ENCODE assay signal across 8 mouse cellular contexts in the genomic region with DNA sequence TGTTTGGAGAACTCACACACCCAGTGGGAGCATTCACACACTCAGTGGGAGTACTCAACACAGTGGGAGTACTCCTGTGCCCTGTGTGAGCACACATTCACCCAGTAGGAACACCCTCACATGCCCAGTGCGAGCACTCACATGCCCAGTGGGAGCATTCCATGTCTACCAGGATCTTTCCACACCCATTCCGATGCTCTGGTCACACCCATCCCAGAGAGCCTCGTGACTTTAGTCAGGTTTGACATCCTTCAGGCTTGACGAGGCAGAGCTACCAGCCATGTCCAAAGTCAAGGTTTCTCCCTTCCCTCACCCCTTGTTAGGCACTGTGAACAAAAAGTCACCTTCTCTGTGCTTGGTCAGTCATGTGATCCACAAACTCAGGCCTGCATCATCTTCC. TPM values are rescaled to one million over a fixed set of nuclear protein-coding genes. Genes with fewer than 3 reads are reported as not detected.
DNase-seq lines count a peak whose midpoint lies in the region; ATAC-seq and TF ChIP-seq lines count a peak whose summit lies in the region.

No protein-coding gene starts in this region.

- no peak for TF ChIP-seq CTCF in E14TG2a.4 (conservative IDR thresholded peaks at IDR 0.05; ENCODE audit: low read length)
- no peak for TF ChIP-seq CTCF in heart, postnatal 0 days (IDR thresholded peaks at IDR 0.05; ENCODE audit: low read depth)

- H3K9ac ChIP-seq in heart, postnatal 0 days (replicated peaks; ENCODE audit: low read depth, low read length) = no peak overlapping the region
- no peak overlapping the region for H3K9ac ChIP-seq in limb, embryonic 13.5 days
- no peak overlapping the region for H3K9ac ChIP-seq in liver, embryonic 11.5 days (ENCODE audit: low read depth, low read length)

- H3K4me3 ChIP-seq in E14TG2a.4 (replicated peaks; ENCODE audit: low read length) = peak overlapping the region; percentile 32; the same call in 1 of the 2 replicates
- H3K4me3 ChIP-seq in heart, postnatal 0 days (ENCODE audit: low read depth, low read length) = no peak overlapping the region
- H3K4me3 ChIP-seq in limb, embryonic 13.5 days = no peak overlapping the region
- no peak overlapping the region for H3K4me3 ChIP-seq in liver, embryonic 11.5 days (ENCODE audit: low read depth, low read length)

- H3K4me1 ChIP-seq in E14TG2a.4 (replicated peaks; ENCODE audit: low read depth, low read length) = peaks cover 41% of the 10 kb centered on the region
- peaks cover 7% of the 10 kb centered on the region; the same call in 1 of the 2 replicates for H3K4me1 ChIP-seq in heart, postnatal 0 days (ENCODE audit: control insufficient read depth, insufficient read depth)
- peaks cover 19% of the 10 kb centered on the region for H3K4me1 ChIP-seq in limb, embryonic 13.5 days
- H3K4me1 ChIP-seq in liver, embryonic 11.5 days (replicated peaks; ENCODE audit: control insufficient read depth, insufficient read depth, low read length) = no peaks in the 10 kb centered on the region

- peak overlapping the region; percentile 78 for H3K27ac ChIP-seq in heart, postnatal 0 days (ENCODE audit: low read depth)
- H3K27ac ChIP-seq in limb, embryonic 13.5 days = peak overlapping the region; percentile 61
- H3K27ac ChIP-seq in liver, embryonic 11.5 days (ENCODE audit: low read depth, low read length) = no peak overlapping the region

- DNase-seq in frontal cortex, postnatal 25 days (ENCODE audit: low spot score in 2 of 2) = no peak
- no peak for DNase-seq in heart, postnatal 0 days (ENCODE audit: low spot score)
- DNase-seq in liver, embryonic 11.5 days (ENCODE audit: low spot score) = no peak
- DNase-seq in cerebellum, postnatal 36 days = no peak
- no peak for DNase-seq in cerebellum, adult 11 months

- peaks cover 15% of the 10 kb centered on the region for H3K36me3 ChIP-seq in E14TG2a.4 (ENCODE audit: insufficient read depth, low read length)
- H3K36me3 ChIP-seq in heart, postnatal 0 days (replicated peaks; ENCODE audit: control insufficient read depth, insufficient read depth, low read length) = peaks cover 19% of the 10 kb centered on the region
- H3K36me3 ChIP-seq in limb, embryonic 13.5 days = peaks cover 19% of the 10 kb centered on the region
- H3K36me3 ChIP-seq in liver, embryonic 11.5 days (ENCODE audit: control insufficient read depth, insufficient read depth, low read length) = peaks cover 11% of the 10 kb centered on the region

- no peak for TF ChIP-seq EP300 in heart, postnatal 0 days (IDR thresholded peaks at IDR 0.05; ENCODE audit: low read depth)

- H3K4me2 ChIP-seq in heart, postnatal 0 days (ENCODE audit: low read depth, low read length) = no peak overlapping the region
- H3K4me2 ChIP-seq in limb, embryonic 13.5 days (replicated peaks) = no peak overlapping the region
- H3K4me2 ChIP-seq in liver, embryonic 11.5 days = no peak overlapping the region

- no peaks in the 10 kb centered on the region for H3K27me3 ChIP-seq in E14TG2a.4 (ENCODE audit: insufficient read depth, low read length)
- H3K27me3 ChIP-seq in heart, postnatal 0 days (ENCODE audit: control insufficient read depth, insufficient read depth, low read length) = no peaks in the 10 kb centered on the region
- H3K27me3 ChIP-seq in limb, embryonic 13.5 days = no peaks in the 10 kb centered on the region
- no peaks in the 10 kb centered on the region for H3K27me3 ChIP-seq in liver, embryonic 11.5 days (replicated peaks; ENCODE audit: control insufficient read depth, insufficient read depth, low read length)

- no peaks in the 10 kb centered on the region for H3K9me3 ChIP-seq in E14TG2a.4 (ENCODE audit: low read length)
- no peaks in the 10 kb centered on the region for H3K9me3 ChIP-seq in heart, postnatal 0 days (replicated peaks; ENCODE audit: control insufficient read depth, low read length)
- no peaks in the 10 kb centered on the region for H3K9me3 ChIP-seq in limb, embryonic 13.5 days
- no peaks in the 10 kb centered on the region for H3K9me3 ChIP-seq in liver, embryonic 11.5 days (ENCODE audit: control insufficient read depth, low read length)

- 48% methylated on average over 4 of the region's 4 CpGs for WGBS in heart, postnatal 0 days
- 71% methylated on average over 4 of the region's 4 CpGs for WGBS in limb, embryonic 13.5 days
- WGBS in liver, embryonic 11.5 days = 84% methylated on average over 4 of the region's 4 CpGs

- peak; percentile 9; the same call in 1 of the 2 replicates for ATAC-seq in frontal cortex, adult (ENCODE audit: low TSS enrichment)
- peak; percentile 33 for ATAC-seq in heart, postnatal 0 days (ENCODE audit: insufficient read depth, low read depth)
- ATAC-seq in limb, embryonic 13.5 days (ENCODE audit: low FRiP score, low read depth) = no peak
- no peak for ATAC-seq in liver, embryonic 11.5 days (replicated peaks; ENCODE audit: low FRiP score)

RNA-seq across cellular contexts. Expression of gene Ndufv3, which starts 15.4 kb away (rescaled TPM):
- 592 and 689 TPM in 2 replicates for total RNA-seq in heart, postnatal 0 days (2014; rRNA removed; ENCODE audit: low replicate concordance)
- polyA plus RNA-seq in heart, postnatal 0 days (2015; fragmentation: Nextera tagmentation; extraction: Ambion mirVana) = 1,214 and 1,242 TPM in 2 replicates
- polyA plus RNA-seq in limb, embryonic 13.5 days (2015; fragmentation: Nextera tagmentation; extraction: Ambion mirVana) = 239 and 242 TPM in 2 replicates
- 331 and 352 TPM in 2 replicates for polyA plus RNA-seq in liver, embryonic 11.5 days (2014; fragmentation: Nextera tagmentation; extraction: Ambion mirVana)

RNA-seq across cellular contexts. Expression of gene Wdr4, which starts 15.6 kb away (rescaled TPM):
- 19.9 and 30.8 TPM in 2 replicates for total RNA-seq in heart, postnatal 0 days (2014; rRNA removed; ENCODE audit: low replicate concordance)
- 10.4 and 11.0 TPM in 2 replicates for polyA plus RNA-seq in heart, postnatal 0 days (2015; fragmentation: Nextera tagmentation; extraction: Ambion mirVana)
- 38.3 and 41.4 TPM in 2 replicates for polyA plus RNA-seq in limb, embryonic 13.5 days (2015; fragmentation: Nextera tagmentation; extraction: Ambion mirVana)
- 65.1 and 70.4 TPM in 2 replicates for polyA plus RNA-seq in liver, embryonic 11.5 days (2014; fragmentation: Nextera tagmentation; extraction: Ambion mirVana)

RNA-seq across cellular contexts. Expression of gene Pknox1, which starts 29.2 kb away (rescaled TPM):
- 17.2 and 74.0 TPM in 2 replicates for total RNA-seq in heart, postnatal 0 days (2014; rRNA removed; ENCODE audit: low replicate concordance)
- 8.2 and 8.7 TPM in 2 replicates for polyA plus RNA-seq in heart, postnatal 0 days (2015; fragmentation: Nextera tagmentation; extraction: Ambion mirVana)
- 30.4 and 37.7 TPM in 2 replicates for polyA plus RNA-seq in limb, embryonic 13.5 days (2015; fragmentation: Nextera tagmentation; extraction: Ambion mirVana)
- 25.4 and 25.8 TPM in 2 replicates for polyA plus RNA-seq in liver, embryonic 11.5 days (2014; fragmentation: Nextera tagmentation; extraction: Ambion mirVana)

Comparison
In these comparisons a context has a peak if more than half of its experiments do, and no peak if none do; other contexts are left out.
1. ATAC-seq: peak in frontal cortex, adult (single experiment) and heart, postnatal 0 days (single experiment); none in limb, embryonic 13.5 days (single experiment) and liver, embryonic 11.5 days (single experiment).